Mouse (Mus musculus): ENCODE measurements around the gene Ece1. TPM values are rescaled to one million over a fixed set of nuclear protein-coding genes. Genes with fewer than 3 reads are reported as not detected.
"Not testable (repeated sequence)": the region's sequence is repeated elsewhere in the genome, so short reads cannot be mapped to it uniquely, and the experiment has no call there.

Gene Ece1
- total and polyA plus RNA-seq, 2 experiments from 2014 or later: 23.7 to 36.3 TPM

DNA sequence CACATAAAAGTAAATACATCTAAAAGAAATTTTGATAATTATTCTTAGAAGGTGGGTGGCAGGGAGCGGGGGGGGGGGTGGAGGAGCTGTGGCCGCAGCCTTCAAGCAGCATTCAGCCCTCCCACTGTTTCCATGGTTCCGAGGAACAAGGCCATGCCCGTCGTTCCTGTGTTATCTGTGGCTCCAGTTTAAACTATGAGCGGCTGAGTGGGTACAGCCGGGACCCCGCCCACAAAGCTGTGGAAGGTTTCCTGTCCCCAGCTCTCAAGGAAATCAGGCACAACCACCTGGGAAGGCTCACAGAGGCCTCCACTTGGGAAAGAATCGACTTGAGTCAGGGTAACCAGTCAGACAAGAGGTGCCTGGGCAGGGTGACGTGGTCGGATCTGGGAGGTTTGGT is 98.7 kb downstream of the Ece1 start:
- DNase-seq (ENCODE audit: low spot score): no peak
- Histone ChIP-seq H3K9ac (replicated peaks; ENCODE audit: low read length, poor library complexity, severe bottlenecking) (no peak overlapping the region), H3K9me3 (ENCODE audit: low read length) (peaks cover 4% of the 10 kb centered on the region; the same call in 1 of the 2 replicates), H3K36me3 (ENCODE audit: insufficient read depth, low read length) (peaks cover 68% of the 10 kb centered on the region), H3K27ac (ENCODE audit: low read depth, low read length) (no peak overlapping the region), H3K27me3 (ENCODE audit: insufficient read depth, low read length) (no peaks in the 10 kb centered on the region), H3K4me3 (ENCODE audit: low read depth, low read length) (no peak overlapping the region), H3K4me2 (ENCODE audit: low read depth, low read length, poor library complexity, severe bottlenecking) (no peak overlapping the region), H3K4me1 (ENCODE audit: insufficient read depth, low read length) (no peaks in the 10 kb centered on the region)
- WGBS: 78% methylated on average over 11 of the region's 11 CpGs
- ATAC-seq (ENCODE audit: low FRiP score): no peak
- no peak for TF ChIP-seq CTCF (IDR thresholded peaks at IDR 0.05)

DNA sequence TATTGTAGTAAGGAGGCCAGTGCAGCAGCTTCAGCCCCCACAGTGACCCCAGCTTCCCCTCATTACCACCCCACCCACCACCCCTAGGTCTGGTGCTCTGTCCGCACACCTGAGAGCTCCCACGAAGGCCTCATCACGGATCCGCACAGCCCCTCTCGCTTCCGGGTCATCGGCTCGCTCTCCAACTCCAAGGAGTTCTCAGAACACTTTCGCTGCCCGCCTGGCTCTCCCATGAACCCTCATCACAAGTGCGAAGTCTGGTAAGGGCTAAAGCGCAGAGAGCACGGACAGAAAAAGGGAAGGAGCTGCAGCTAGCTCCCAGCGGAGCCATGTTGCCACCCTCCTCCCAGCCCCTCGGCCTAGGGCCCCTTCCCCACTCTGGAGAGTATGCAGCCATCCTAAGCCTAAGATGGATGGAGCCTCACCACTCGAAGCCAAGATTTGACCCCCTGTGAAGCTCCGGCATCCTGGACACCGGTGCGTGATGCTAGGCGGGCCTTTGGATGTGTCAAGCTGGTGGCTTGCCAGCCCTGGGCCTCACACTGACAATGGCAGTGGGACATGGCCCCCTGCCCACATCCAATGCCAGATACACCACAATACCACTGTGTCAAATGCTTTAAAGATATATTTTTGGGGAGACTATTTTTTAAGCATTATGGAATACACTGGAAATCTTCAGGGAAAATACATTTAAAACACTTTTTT is 100.8 kb downstream of the Ece1 start:
- Histone ChIP-seq H3K4me3 (ENCODE audit: low read depth, low read length) (no peak overlapping the region), H3K4me1 (ENCODE audit: insufficient read depth, low read length) (no peaks in the 10 kb centered on the region), H3K27ac (ENCODE audit: low read depth, low read length) (no peak overlapping the region), H3K4me2 (ENCODE audit: low read depth, low read length, poor library complexity, severe bottlenecking) (no peak overlapping the region), H3K27me3 (ENCODE audit: insufficient read depth, low read length) (no peaks in the 10 kb centered on the region), H3K36me3 (ENCODE audit: insufficient read depth, low read length) (peaks cover 54% of the 10 kb centered on the region), H3K9ac (replicated peaks; ENCODE audit: low read length, poor library complexity, severe bottlenecking) (no peak overlapping the region), H3K9me3 (ENCODE audit: low read length) (peaks cover 4% of the 10 kb centered on the region; the same call in 1 of the 2 replicates)
- 84% methylated on average over 20 of the region's 20 CpGs for WGBS
- no peak for TF ChIP-seq CTCF (IDR thresholded peaks at IDR 0.05)
- DNase-seq (ENCODE audit: low spot score) (peak; percentile 44), ATAC-seq (ENCODE audit: low FRiP score) (no peak)

DNA sequence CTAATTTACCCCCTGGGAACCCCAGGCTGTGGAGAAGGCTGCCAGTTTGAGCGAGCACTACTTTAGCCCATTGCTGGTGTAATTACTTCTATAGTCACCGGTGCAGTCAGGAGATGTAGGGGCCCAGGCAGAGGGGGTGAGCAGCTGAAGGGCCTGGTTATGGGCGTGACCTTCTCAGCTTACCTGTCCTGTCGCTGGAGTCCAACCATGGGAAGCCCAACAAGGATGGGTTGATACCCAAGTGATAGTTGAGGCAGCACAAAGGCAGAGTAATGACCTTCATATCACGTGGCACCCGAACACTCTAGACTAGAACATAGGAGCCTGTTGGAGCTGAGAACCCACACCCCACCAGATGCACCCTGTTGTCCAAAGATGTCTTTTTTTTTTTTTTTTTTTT is 101.4 kb downstream of the Ece1 start:
- ATAC-seq (ENCODE audit: low FRiP score): no peak
- peaks cover 4% of the 10 kb centered on the region; the same call in 1 of the 2 replicates for H3K9me3 ChIP-seq (ENCODE audit: low read length)
- no peak for TF ChIP-seq CTCF (IDR thresholded peaks at IDR 0.05)
- no peak overlapping the region for H3K9ac ChIP-seq (replicated peaks; ENCODE audit: low read length, poor library complexity, severe bottlenecking)
- no peak overlapping the region for H3K27ac ChIP-seq (ENCODE audit: low read depth, low read length)
- no peak for DNase-seq (ENCODE audit: low spot score)
- no peak overlapping the region for H3K4me2 ChIP-seq (ENCODE audit: low read depth, low read length, poor library complexity, severe bottlenecking)
- no peak overlapping the region for H3K4me3 ChIP-seq (ENCODE audit: low read depth, low read length)
- no peaks in the 10 kb centered on the region for H3K4me1 ChIP-seq (ENCODE audit: insufficient read depth, low read length)
- H3K36me3 ChIP-seq (ENCODE audit: insufficient read depth, low read length): peaks cover 49% of the 10 kb centered on the region
- WGBS: 88% methylated on average over 6 of the region's 6 CpGs
- H3K27me3 ChIP-seq (ENCODE audit: insufficient read depth, low read length): no peaks in the 10 kb centered on the region

DNA sequence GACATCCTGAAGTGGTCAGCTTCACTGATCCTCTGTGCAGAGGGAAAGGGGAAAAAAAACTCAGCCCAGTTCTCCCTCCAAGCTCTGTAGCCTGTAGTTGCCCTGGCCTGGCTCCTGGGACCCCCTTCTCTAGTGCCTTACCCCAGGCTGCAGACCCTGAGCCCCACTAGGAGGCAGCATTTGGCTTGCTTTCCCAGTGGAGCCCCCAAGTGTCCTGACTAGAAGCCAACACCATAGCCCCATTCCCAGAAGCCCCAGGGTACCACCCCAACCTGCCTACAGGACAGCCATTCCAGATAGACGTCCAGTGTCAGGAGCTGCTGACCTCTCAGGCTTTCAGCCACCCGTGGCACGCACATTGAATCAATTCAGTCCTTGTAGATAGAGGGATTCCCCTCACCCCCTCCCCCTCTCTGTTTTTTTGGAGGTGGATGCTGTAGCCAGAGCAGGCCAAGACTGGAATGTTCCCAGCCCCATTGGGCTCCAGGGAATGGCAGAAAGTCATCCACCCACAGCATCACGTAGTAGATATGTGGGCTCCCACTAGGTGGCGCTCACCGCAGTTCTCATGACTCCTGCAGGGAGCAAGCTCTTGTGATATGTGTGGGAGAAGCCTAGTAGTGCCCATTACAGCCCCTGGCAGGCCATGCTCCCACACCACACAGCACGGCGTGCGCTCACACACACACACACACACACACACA is 102.0 kb downstream of the Ece1 start:
- Histone ChIP-seq H3K9me3 (ENCODE audit: low read length) (peaks cover 4% of the 10 kb centered on the region; the same call in 1 of the 2 replicates), H3K9ac (replicated peaks; ENCODE audit: low read length, poor library complexity, severe bottlenecking) (no peak overlapping the region), H3K27ac (ENCODE audit: low read depth, low read length) (no peak overlapping the region), H3K4me3 (ENCODE audit: low read depth, low read length) (no peak overlapping the region), H3K4me1 (ENCODE audit: insufficient read depth, low read length) (no peaks in the 10 kb centered on the region), H3K36me3 (ENCODE audit: insufficient read depth, low read length) (peaks cover 46% of the 10 kb centered on the region), H3K27me3 (ENCODE audit: insufficient read depth, low read length) (no peaks in the 10 kb centered on the region), H3K4me2 (ENCODE audit: low read depth, low read length, poor library complexity, severe bottlenecking) (no peak overlapping the region)
- WGBS: 59% methylated on average over 9 of the region's 9 CpGs
- ATAC-seq (ENCODE audit: low FRiP score) (peak; percentile 66; the same call in 1 of the 2 replicates), DNase-seq (ENCODE audit: low spot score) (peak; percentile 87)
- peak; percentile 82 for TF ChIP-seq CTCF (IDR thresholded peaks at IDR 0.05)

DNA sequence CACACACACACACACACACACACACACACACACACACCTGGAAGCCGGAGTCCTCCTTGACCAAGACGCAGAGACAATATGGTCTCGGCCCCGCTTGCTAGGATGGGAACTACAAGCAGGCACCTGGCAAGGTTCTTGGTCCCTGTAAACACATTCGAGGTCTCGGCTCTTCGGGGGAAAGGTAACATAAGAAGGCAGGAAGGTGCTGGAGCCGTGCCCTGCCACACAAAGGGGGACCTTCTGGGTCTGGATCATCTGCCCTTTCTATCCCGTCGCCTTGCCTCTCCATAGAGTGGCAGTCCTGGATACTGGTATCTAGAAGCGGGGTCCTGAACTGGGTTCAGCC is 102.5 kb downstream of the Ece1 start:
- Histone ChIP-seq H3K4me2 (ENCODE audit: low read depth, low read length, poor library complexity, severe bottlenecking) (no peak overlapping the region), H3K27ac (ENCODE audit: low read depth, low read length) (no peak overlapping the region), H3K9me3 (ENCODE audit: low read length) (peaks cover 2% of the 10 kb centered on the region; the same call in 1 of the 2 replicates), H3K4me1 (ENCODE audit: insufficient read depth, low read length) (no peaks in the 10 kb centered on the region), H3K9ac (replicated peaks; ENCODE audit: low read length, poor library complexity, severe bottlenecking) (no peak overlapping the region), H3K36me3 (ENCODE audit: insufficient read depth, low read length) (peaks cover 40% of the 10 kb centered on the region), H3K4me3 (ENCODE audit: low read depth, low read length) (no peak overlapping the region), H3K27me3 (ENCODE audit: insufficient read depth, low read length) (no peaks in the 10 kb centered on the region)
- TF ChIP-seq CTCF (IDR thresholded peaks at IDR 0.05): no peak
- DNase-seq (ENCODE audit: low spot score): no peak
- no peak for ATAC-seq (ENCODE audit: low FRiP score)
- 93% methylated on average over 11 of the region's 11 CpGs for WGBS

DNA sequence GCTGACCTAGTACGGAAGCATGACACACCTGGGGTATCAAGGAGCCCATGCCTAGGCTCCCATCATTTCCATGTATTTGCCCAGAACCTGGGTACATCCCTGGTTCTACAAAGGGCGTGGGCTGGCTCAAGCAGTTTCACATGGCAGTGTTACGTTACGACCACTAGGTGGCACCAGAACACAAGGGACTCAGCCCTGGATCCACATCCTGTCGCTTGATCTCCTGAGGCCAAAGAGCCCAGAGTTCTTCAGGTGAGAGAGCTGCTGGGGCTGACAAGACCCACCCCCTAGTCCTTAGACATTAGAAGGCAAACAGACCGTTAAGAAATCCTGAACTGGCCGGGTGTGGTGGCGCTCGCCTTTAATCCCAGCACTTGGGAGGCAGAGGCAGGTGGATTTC is 106.2 kb downstream of the Ece1 start:
- Histone ChIP-seq H3K9me3 (ENCODE audit: low read length) (no peaks in the 10 kb centered on the region), H3K4me1 (ENCODE audit: insufficient read depth, low read length) (no peaks in the 10 kb centered on the region), H3K27ac (ENCODE audit: low read depth, low read length) (no peak overlapping the region), H3K9ac (replicated peaks; ENCODE audit: low read length, poor library complexity, severe bottlenecking) (no peak overlapping the region), H3K36me3 (ENCODE audit: insufficient read depth, low read length) (peaks cover 12% of the 10 kb centered on the region), H3K4me3 (ENCODE audit: low read depth, low read length) (no peak overlapping the region), H3K27me3 (ENCODE audit: insufficient read depth, low read length) (no peaks in the 10 kb centered on the region), H3K4me2 (ENCODE audit: low read depth, low read length, poor library complexity, severe bottlenecking) (no peak overlapping the region)
- peak; percentile 99 for TF ChIP-seq CTCF (IDR thresholded peaks at IDR 0.05)
- WGBS: 6% methylated on average over 9 of the region's 9 CpGs
- ATAC-seq (ENCODE audit: low FRiP score) (0 out of 2 replicates have a peak, but pooled peaks have one; percentile 25), DNase-seq (ENCODE audit: low spot score) (peak; percentile 88)

DNA sequence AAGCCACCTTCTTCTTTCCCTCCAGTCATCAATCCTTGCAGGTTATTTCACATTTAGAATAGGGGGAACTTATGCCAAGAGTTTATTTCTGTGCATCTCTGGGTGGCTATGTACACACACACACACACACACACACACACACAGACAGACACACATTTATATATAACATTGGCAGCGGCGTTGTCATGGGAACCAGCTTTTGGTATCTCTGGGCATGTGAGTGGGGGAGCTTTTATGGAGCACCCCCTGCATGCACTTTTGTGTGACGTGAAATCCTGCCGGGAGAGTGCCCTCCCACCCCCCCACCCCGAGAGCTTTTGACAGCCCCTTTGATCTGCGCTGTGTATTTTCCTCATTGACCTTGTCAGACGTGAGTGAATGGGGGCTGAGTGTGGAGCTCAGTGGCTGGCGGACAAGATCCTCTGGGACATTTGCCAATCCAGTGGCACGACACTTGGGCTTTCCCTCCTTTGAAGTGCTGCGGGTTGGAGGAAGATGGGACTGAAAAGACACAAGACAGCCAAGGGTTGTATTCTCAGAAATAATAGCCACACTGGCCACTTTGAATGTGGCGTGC is 108.7 kb downstream of the Ece1 start:
- not testable (repeated sequence) for H3K27me3 ChIP-seq (ENCODE audit: insufficient read depth, low read length); DNase-seq (ENCODE audit: low spot score); H3K9me3 ChIP-seq (ENCODE audit: low read length); H3K27ac ChIP-seq (ENCODE audit: low read depth, low read length); H3K4me3 ChIP-seq (ENCODE audit: low read depth, low read length); H3K36me3 ChIP-seq (ENCODE audit: insufficient read depth, low read length); H3K4me2 ChIP-seq (ENCODE audit: low read depth, low read length, poor library complexity, severe bottlenecking); H3K4me1 ChIP-seq (ENCODE audit: insufficient read depth, low read length); H3K9ac ChIP-seq (replicated peaks; ENCODE audit: low read length, poor library complexity, severe bottlenecking)
- ATAC-seq (ENCODE audit: low FRiP score): peak; percentile 59
- no CpG with 5 or more reads among the region's 11 CpGs for WGBS

DNA sequence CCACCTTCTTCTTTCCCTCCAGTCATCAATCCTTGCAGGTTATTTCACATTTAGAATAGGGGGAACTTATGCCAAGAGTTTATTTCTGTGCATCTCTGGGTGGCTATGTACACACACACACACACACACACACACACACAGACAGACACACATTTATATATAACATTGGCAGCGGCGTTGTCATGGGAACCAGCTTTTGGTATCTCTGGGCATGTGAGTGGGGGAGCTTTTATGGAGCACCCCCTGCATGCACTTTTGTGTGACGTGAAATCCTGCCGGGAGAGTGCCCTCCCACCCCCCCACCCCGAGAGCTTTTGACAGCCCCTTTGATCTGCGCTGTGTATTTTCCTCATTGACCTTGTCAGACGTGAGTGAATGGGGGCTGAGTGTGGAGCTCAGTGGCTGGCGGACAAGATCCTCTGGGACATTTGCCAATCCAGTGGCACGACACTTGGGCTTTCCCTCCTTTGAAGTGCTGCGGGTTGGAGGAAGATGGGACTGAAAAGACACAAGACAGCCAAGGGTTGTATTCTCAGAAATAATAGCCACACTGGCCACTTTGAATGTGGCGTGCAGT is 112.9 kb downstream of the Ece1 start:
- ATAC-seq (ENCODE audit: low FRiP score): peak; percentile 27; the same call in 1 of the 2 replicates
- no CpG with 5 or more reads among the region's 11 CpGs for WGBS
- H3K9ac ChIP-seq (replicated peaks; ENCODE audit: low read length, poor library complexity, severe bottlenecking); H3K4me3 ChIP-seq (ENCODE audit: low read depth, low read length); H3K9me3 ChIP-seq (ENCODE audit: low read length); H3K4me2 ChIP-seq (ENCODE audit: low read depth, low read length, poor library complexity, severe bottlenecking); DNase-seq (ENCODE audit: low spot score); H3K36me3 ChIP-seq (ENCODE audit: insufficient read depth, low read length); H3K27ac ChIP-seq (ENCODE audit: low read depth, low read length); H3K27me3 ChIP-seq (ENCODE audit: insufficient read depth, low read length); H3K4me1 ChIP-seq (ENCODE audit: insufficient read depth, low read length): not testable (repeated sequence)
